Mouse (Mus musculus) hindbrain, embryonic 13.5 days (tissue): ENCODE measurements at regions not wholly inside any gene's neighbourhood (a gene's known extent, or its start where the extent isn't known, plus 50 kb on each side); places are given as distances from the start of the nearest gene placed in this dataset.
"Not testable (repeated sequence)": the region's sequence is repeated elsewhere in the genome, so short reads cannot be mapped to it uniquely, and the experiment has no call there.

Experiments
- ATAC-seq: fragments of 200-750 bp; cut with Nextera tagmentation; 2 replicates; pipeline ENCODE4 v1.8.0; 2017; ENCODE audit warnings: moderate TSS enrichment; ENCODE audit not compliant: low FRiP score
- H3K27ac ChIP-seq: fragments of 300-500 bp; sonication (generic); 2 replicates; pipeline ENCODE4 v1.5.1; 2015; ENCODE audit warnings: inconsistent platforms, mild to moderate bottlenecking, moderate library complexity
- H3K27me3 ChIP-seq: fragments of 300-500 bp; sonication (generic); 2 replicates; pipeline ENCODE4 v1.6.1; 2015; ENCODE audit warnings: mild to moderate bottlenecking, inconsistent platforms
- H3K36me3 ChIP-seq: fragments of 300-500 bp; sonication (generic); 2 replicates; pipeline ENCODE4 v1.6.1; 2015; ENCODE audit warnings: mild to moderate bottlenecking, inconsistent platforms
- H3K4me1 ChIP-seq: fragments of 300-500 bp; sonication (generic); replicated peaks from 2 replicates; pipeline ENCODE4 v1.6.1; 2015; ENCODE audit warnings: inconsistent platforms
- H3K4me2 ChIP-seq: fragments of 300-500 bp; sonication (generic); 2 replicates; pipeline ENCODE4 v1.6.1; 2015; ENCODE audit warnings: inconsistent platforms, mild to moderate bottlenecking, moderate library complexity
- H3K4me3 ChIP-seq: fragments of 300-500 bp; sonication (generic); 2 replicates; pipeline ENCODE4 v1.5.1; 2015; ENCODE audit warnings: mild to moderate bottlenecking, inconsistent platforms
- H3K9ac ChIP-seq: fragments of 300-500 bp; sonication (generic); 2 replicates; pipeline ENCODE4 v1.6.1; 2015; ENCODE audit warnings: mild to moderate bottlenecking, inconsistent platforms
- H3K9me3 ChIP-seq: fragments of 300-500 bp; sonication (generic); 2 replicates; pipeline ENCODE4 v1.6.1; 2016; ENCODE audit warnings: inconsistent platforms
- WGBS: fragments of 180-500 bp; shearing (Covaris S2); methylation state at CpG from one replicate; pipeline ENCODE4 v1.1.7; 2015; 5-methylcytosine and 5-hydroxymethylcytosine counted together

DNA sequence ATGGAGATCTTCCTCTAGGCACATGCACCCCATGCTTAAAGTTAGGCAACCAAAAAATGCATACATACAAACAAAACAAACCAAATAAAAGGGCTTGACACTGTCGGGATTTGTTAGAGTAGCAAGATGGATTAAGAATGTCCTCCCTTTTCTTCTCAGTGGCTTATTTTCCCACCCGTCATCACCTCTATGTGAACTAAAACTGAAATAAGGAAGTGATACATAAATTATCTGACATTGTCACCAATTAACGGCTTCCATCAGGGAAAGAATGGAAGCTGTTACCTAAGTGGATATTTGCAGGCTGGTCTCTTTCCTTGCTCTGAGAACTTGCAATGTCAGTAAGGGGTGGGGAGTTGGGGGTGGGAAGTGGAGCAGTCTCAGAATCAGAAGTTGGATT, 541.5 kb downstream of the Diaph3 start:
- ATAC-seq = no peak
- 79% methylated on average over 3 of the region's 3 CpGs for WGBS

DNA sequence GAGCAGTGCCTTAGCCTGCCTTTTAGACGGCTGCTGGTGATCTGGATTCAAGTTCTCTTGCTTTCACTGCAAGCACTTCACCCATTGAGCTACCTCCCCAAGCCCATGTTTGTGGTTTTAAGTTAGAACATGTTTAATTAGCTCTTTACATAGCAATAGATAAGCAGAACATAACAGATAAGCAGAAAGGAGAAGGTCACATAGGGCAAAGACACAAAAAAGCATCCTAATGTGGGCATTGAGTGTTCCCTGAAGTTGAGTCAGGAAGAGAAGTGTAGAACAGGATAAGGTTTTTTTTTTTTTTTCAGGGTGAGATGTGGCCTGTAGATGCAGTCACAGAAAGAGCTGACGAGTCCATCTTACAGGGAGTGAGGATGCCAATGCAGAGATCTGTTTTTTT, 552.5 kb downstream of the Diaph3 start:
- no peaks in the 10 kb centered on the region for H3K27me3 ChIP-seq
- no peak overlapping the region for H3K9ac ChIP-seq
- no peaks in the 10 kb centered on the region for H3K36me3 ChIP-seq
- H3K4me1 ChIP-seq = no peaks in the 10 kb centered on the region
- H3K4me2 ChIP-seq = no peak overlapping the region
- 96% methylated on average over 2 of the region's 2 CpGs for WGBS
- no peak overlapping the region for H3K27ac ChIP-seq
- ATAC-seq = no peak
- H3K9me3 ChIP-seq = no peaks in the 10 kb centered on the region
- H3K4me3 ChIP-seq = no peak overlapping the region

More for the DNA sequence above, 541.5 kb downstream of the Diaph3 start:
- no peaks in the 10 kb centered on the region for H3K27me3 ChIP-seq
- H3K27ac ChIP-seq = no peak overlapping the region
- no peak overlapping the region for H3K9ac ChIP-seq
- H3K4me1 ChIP-seq = no peaks in the 10 kb centered on the region
- H3K4me2 ChIP-seq = no peak overlapping the region
- H3K9me3 ChIP-seq = peaks cover 6% of the 10 kb centered on the region; the same call in 1 of the 2 replicates
- no peaks in the 10 kb centered on the region for H3K36me3 ChIP-seq
- H3K4me3 ChIP-seq = no peak overlapping the region

DNA sequence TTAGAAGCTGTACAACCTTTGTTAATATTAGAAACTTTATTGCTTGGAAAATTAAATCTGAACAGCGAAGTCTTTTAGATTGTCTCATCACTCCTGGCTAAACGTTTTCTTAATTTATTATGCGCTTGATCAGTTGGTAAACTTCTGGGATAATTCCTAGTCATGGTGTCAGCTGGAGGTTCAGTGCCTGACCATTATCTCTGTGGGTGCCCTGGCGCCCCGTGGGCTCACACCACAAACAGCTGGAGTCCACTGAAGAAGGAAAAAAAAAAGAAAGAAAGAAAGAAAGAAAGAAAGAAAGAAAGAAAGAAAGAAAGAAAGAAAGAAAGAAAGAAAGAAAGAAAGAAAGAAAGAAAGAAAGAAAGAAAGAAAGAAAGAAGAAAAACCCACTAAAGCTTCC, 555.1 kb downstream of the Diaph3 start:
- not testable (repeated sequence) for H3K36me3 ChIP-seq, H3K9ac ChIP-seq, H3K27me3 ChIP-seq, H3K27ac ChIP-seq, H3K4me1 ChIP-seq, H3K9me3 ChIP-seq, ATAC-seq, H3K4me2 ChIP-seq, H3K4me3 ChIP-seq
- WGBS = 51% methylated on average over 5 of the region's 5 CpGs

DNA sequence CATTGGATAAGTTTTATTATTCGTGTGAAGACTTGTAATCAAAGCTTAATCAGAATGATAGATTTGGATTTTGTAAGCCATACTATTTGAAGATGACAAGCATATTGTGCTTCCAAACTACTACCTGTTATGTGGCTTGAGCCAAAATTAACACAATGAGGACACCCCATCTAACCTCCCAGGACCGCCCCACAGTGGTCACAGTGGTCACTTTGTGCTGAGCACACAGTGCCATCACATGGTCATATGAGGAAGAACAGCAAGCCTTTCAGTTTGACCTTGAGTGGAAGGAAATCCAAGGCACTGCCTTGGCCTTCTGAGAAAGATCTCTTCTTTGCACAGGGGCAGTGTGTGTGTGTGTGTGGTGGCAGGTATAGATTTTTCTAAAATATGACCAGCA, 578.3 kb downstream of the Diaph3 start:
- H3K4me3 ChIP-seq = no peak overlapping the region
- H3K4me1 ChIP-seq = no peaks in the 10 kb centered on the region
- no peak for ATAC-seq
- H3K27ac ChIP-seq = no peak overlapping the region
- H3K4me2 ChIP-seq = no peak overlapping the region
- no peaks in the 10 kb centered on the region for H3K9me3 ChIP-seq
- WGBS = 65% methylated on average over 2 of the region's 2 CpGs
- no peak overlapping the region for H3K9ac ChIP-seq
- H3K36me3 ChIP-seq = no peaks in the 10 kb centered on the region
- H3K27me3 ChIP-seq = no peaks in the 10 kb centered on the region

DNA sequence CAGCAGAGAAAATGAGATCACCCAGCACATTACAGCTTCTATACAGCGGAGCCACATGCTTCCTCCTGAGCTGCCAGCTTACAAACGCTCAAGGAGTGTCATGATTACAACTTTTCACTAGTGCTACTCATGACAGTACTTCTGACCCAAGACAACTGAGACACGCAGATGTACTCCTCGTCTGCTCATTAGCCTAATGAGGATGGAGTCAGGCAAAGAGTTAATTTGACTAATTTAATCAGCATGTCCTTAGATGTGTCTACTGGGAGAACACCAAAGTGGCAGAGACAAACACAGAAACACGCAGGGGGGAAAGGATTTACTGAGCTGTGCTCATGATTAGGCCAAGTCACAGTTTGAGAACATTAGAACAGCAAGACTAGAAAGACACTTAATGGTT, 603.0 kb downstream of the Diaph3 start:
- Histone ChIP-seq H3K9ac (no peak overlapping the region), H3K4me3 (no peak overlapping the region), H3K4me2 (no peak overlapping the region), H3K27ac (no peak overlapping the region), H3K9me3 (no peaks in the 10 kb centered on the region), H3K36me3 (no peaks in the 10 kb centered on the region), H3K27me3 (no peaks in the 10 kb centered on the region), H3K4me1 (no peaks in the 10 kb centered on the region)
- peak; percentile 69 for ATAC-seq
- WGBS = 63% methylated on average over 5 of the region's 5 CpGs

DNA sequence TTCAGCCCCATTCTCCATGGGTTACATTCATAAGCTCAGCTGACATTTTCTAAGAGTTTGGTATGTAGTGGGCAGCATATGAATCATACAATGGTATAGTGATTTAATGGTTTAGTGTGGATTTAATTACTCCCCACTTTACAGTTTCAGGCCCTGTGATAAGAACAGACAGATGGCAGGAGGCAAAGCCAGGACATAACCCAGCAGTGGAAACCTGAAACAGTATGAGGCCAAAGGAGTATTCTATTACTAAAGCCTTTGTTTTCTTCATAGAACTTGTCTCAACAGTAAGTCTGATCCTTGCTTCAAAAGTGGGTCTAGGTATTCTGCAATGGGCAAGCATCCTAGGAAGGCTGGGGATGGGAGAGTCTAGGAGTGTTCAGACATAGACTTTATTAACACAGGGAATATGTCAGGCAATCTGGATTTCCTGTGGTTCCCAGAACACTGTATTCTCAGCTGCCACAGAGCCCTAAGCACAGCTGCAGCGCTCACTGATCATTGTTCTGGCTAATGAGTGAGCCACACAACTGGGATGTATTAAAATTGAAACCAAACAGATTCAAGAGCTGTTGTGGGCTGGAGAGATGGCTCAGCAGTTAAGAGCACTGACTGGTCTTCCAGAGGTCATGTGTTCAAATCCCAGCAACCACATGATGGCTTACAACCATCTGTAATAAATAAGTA, 604.6 kb downstream of the Diaph3 start:
- no peak for ATAC-seq
- Histone ChIP-seq H3K9me3 (no peaks in the 10 kb centered on the region), H3K9ac (no peak overlapping the region), H3K27ac (no peak overlapping the region), H3K36me3 (no peaks in the 10 kb centered on the region), H3K4me2 (no peak overlapping the region), H3K27me3 (no peaks in the 10 kb centered on the region), H3K4me3 (no peak overlapping the region), H3K4me1 (no peaks in the 10 kb centered on the region)
- 79% methylated on average over 1 of the region's 1 CpGs for WGBS

DNA sequence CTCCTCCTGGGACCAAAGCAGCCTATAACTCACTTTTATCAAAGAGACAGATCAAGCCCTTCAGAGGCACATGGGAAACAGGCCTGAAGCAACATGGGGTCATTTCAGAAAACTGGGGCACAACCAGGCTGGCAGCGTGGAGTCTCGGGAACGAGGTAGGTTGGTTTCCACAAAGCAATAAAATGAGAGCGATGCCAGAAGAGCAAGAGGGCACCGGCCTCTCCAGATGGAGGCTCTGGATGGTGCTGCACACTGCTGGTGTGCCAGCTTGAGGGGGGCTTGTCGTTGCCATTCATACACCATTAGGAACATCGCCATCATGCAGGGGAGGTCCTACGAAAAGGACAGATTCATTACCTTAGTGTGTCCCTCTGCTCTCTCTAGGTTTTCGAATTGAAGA, 630.6 kb downstream of the Diaph3 start:
- Histone ChIP-seq H3K4me2 (no peak overlapping the region), H3K4me1 (no peaks in the 10 kb centered on the region), H3K27ac (no peak overlapping the region), H3K36me3 (no peaks in the 10 kb centered on the region), H3K9ac (no peak overlapping the region), H3K27me3 (no peaks in the 10 kb centered on the region), H3K9me3 (no peaks in the 10 kb centered on the region), H3K4me3 (no peak overlapping the region)
- no peak for ATAC-seq
- WGBS = 92% methylated on average over 9 of the region's 9 CpGs

DNA sequence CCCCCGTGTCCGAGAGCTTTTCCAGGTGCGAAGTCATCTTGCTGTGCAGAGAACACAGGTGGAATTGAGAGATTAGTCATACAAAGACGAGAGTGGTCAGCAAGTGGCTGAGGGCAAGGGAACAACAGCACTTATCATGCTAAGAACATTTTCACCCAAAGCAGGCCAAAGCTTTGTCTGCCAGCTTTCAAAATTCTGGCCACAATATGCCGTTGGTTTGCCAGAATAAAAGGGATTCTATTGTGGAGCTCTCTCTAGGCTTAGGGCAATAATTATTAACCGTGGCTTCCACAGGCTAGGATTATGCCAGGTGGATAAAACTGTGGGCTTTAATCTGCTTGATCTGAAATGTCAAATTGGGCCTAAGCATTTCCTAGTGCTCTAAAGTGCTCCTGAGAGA, 631.3 kb downstream of the Diaph3 start:
- Histone ChIP-seq H3K4me3 (no peak overlapping the region), H3K27me3 (no peaks in the 10 kb centered on the region), H3K36me3 (no peaks in the 10 kb centered on the region), H3K4me2 (no peak overlapping the region), H3K9ac (no peak overlapping the region), H3K9me3 (no peaks in the 10 kb centered on the region), H3K4me1 (no peaks in the 10 kb centered on the region), H3K27ac (no peak overlapping the region)
- WGBS = 90% methylated on average over 6 of the region's 6 CpGs
- ATAC-seq = no peak

DNA sequence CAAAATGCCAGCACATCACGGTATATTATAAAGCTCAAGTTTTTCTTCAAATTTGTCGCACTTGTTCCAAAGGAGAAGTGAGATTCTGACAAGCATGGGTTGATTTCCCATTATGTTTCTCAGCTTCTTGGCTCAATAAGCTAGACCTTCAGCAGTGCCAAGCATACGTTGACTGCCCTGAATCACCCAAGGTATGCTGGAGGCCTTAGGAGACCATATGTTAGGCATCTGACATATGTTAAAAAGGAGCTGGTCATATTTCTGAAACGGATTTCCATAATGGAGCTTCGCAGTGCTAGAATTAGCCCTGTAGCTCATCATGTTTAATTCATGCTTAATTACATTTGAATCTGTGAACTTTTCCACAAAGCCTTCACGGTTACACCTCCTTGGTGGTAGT, 634.7 kb downstream of the Diaph3 start:
- no peak overlapping the region for H3K9ac ChIP-seq
- H3K4me1 ChIP-seq = no peaks in the 10 kb centered on the region
- no peaks in the 10 kb centered on the region for H3K9me3 ChIP-seq
- H3K36me3 ChIP-seq = no peaks in the 10 kb centered on the region
- no peak overlapping the region for H3K4me2 ChIP-seq
- no peaks in the 10 kb centered on the region for H3K27me3 ChIP-seq
- WGBS = 65% methylated on average over 6 of the region's 6 CpGs
- no peak overlapping the region for H3K27ac ChIP-seq
- H3K4me3 ChIP-seq = no peak overlapping the region
- no peak for ATAC-seq

DNA sequence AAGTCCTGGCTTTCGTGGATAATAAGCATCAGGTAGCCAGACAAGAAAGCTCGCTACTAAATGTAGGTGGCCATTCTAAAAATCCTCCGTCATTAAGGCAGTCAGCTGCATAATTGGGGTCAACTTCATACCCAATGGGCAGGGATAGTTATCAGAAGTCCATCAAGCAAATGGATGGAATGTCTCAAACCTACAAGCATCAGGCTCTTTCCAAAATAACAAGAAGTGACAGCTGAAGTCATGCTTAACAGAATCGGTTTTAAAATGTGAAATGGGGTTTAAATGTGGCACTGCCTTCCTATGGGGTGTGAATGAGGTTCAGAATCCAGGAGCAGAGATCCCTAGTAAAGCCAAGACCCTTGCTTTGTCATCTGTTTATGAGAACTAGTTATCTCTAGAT, 650.2 kb downstream of the Diaph3 start:
- WGBS = 79% methylated on average over 4 of the region's 4 CpGs
- no peak for ATAC-seq
- no peaks in the 10 kb centered on the region for H3K36me3 ChIP-seq
- H3K4me2 ChIP-seq = no peak overlapping the region
- no peak overlapping the region for H3K4me3 ChIP-seq
- peak overlapping the region; percentile 77; the same call in 1 of the 2 replicates for H3K27ac ChIP-seq
- H3K9me3 ChIP-seq = no peaks in the 10 kb centered on the region
- no peaks in the 10 kb centered on the region for H3K27me3 ChIP-seq
- peaks cover 20% of the 10 kb centered on the region for H3K4me1 ChIP-seq
- no peak overlapping the region for H3K9ac ChIP-seq

DNA sequence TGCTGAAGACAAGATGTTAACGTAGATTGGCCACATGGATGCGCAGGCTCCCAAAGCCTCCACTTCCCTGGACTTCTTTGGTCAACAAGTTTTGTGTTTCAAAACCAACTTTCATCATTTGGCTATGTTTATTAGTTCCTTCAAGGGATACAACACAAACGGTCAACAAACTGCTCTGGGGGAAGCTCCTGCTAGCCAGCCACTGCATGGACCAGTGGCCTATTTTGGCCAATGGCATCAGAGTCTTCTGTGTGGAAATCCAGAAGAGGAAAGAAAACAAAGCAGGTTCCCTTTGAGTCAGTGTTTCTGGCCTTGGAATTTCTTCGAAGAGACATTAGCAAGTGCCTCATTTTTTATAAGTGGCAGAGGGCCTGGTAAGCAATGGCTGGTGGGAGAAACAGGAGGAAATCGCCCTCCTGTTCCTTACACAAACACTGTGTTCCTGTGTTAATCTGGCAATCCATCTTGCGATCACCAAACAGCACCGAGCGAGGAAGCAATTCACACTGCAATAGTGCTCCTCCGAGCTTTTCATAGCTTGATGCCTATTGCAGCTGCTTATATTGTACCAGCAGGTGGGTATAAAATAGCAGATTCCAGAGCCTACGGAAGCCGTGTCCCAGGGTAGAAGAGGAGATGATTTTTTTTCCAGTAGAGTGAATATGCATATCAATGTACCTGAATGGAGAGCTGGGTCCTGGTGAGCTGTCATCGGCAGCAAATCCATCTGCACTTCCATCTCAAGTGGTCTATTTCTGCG, 651.0 kb downstream of the Diaph3 start:
- 56% methylated on average over 13 of the region's 13 CpGs for WGBS
- no peaks in the 10 kb centered on the region for H3K9me3 ChIP-seq
- peak overlapping the region; percentile 35; the same call in 1 of the 2 replicates for H3K4me2 ChIP-seq
- no peaks in the 10 kb centered on the region for H3K27me3 ChIP-seq
- H3K9ac ChIP-seq = peak overlapping the region; percentile 24; the same call in 1 of the 2 replicates
- H3K36me3 ChIP-seq = no peaks in the 10 kb centered on the region
- H3K4me3 ChIP-seq = no peak overlapping the region
- ATAC-seq = peak; percentile 49
- peaks cover 20% of the 10 kb centered on the region for H3K4me1 ChIP-seq
- peak overlapping the region; percentile 77 for H3K27ac ChIP-seq

DNA sequence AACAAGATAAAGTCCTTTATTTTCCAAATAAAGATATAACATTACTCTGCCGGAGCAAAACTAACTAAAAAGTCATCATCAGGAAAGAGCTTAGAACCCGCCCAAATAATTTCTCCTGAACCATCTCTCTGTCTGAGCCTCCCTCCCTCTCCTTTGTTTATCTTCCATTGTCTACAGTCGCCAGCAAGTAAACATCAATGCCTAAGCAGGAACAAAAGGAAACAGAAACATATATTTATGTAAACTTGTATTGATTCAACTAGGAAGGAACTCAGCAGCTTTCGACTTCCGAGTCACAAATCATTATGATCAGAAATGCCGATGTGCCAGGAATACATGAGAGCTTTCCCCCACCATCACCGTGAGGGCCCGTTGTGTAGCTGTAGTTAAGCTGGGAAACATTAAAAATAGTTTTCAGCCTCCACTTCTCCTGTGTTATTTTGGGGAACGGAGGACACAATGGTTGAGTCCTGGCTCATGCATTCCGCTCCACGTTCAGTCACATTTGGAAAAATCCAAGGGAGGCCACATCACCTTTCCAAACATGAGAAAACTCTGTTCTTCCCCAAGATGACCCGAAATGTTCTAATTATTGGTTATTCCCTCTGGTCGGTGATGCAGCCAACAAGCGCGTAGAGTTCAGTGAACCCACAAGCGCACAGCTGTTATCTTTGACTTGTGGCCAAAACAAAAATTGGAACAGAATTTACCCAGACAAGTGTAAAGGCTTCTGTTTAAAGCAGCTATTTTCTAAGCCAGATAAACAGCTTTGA, 651.8 kb downstream of the Diaph3 start:
- H3K4me3 ChIP-seq = no peak overlapping the region
- H3K4me2 ChIP-seq = no peak overlapping the region
- peaks cover 20% of the 10 kb centered on the region for H3K4me1 ChIP-seq
- H3K27ac ChIP-seq = peak overlapping the region; percentile 77
- no peak overlapping the region for H3K9ac ChIP-seq
- no peak for ATAC-seq
- H3K27me3 ChIP-seq = no peaks in the 10 kb centered on the region
- no peaks in the 10 kb centered on the region for H3K36me3 ChIP-seq
- H3K9me3 ChIP-seq = no peaks in the 10 kb centered on the region
- WGBS = 78% methylated on average over 16 of the region's 16 CpGs
